Mouse (Mus musculus) central nervous system, embryonic 18 days (tissue): ENCODE results near the gene Zfp955b. TPM values are rescaled to one million over a fixed set of nuclear protein-coding genes. Genes with fewer than 3 reads are reported as not detected.

Experiments used
- polyA plus RNA-seq: library from polyadenylated mRNA; depleted of rRNA; stranded (reverse); fragments of >200 nt; gene quantifications from 2 replicates; pipeline ENCODE4 v1.2.3, GENCODE M21; 2012; rRNA removed

Gene Zfp955b
- 13.2 and 13.4 TPM in 2 replicates for polyA plus RNA-seq

DNA sequence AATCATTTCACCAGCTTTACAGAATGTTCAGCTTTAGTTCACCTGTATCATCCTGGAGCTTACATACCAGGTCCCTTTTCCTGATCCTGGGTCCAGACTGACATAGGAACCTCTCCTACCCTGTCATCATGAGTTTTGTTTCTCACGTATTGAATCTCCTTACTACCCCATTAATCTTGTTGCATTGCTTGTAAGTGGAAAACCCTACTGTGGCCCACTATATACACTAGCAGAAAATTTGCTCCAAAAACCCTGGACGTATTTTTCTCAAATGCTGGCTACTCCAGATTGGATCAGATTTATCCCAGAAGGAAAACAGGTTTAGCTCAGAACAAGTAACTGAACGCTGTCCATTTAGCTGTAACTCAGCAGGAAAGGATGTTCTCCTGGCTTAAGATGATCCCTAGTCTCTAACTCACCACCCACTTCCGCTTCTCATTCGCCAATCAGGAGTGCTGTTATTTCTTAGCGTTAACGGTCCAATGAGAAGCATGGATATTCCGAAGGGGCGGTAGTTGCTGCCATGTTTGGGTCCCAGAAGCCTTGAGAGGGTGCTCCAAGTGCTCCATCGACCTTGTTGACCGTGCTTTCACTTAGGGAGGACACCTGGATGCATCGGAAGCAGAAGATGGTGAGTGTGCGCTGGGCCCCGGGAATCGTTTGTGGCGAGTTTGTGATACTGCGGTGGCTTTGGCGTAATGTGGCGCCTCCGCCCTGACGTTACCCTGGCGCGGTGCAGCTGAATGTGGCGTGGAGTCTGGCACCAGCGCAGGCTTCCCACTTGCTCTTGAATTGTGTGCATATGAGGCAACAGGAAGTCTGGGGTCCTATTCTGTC, at the start of gene Zfp955b:
TSS of gene Zfp955b (plus strand) at position 506 of the 837 bp plus-strand sequence.

DNA sequence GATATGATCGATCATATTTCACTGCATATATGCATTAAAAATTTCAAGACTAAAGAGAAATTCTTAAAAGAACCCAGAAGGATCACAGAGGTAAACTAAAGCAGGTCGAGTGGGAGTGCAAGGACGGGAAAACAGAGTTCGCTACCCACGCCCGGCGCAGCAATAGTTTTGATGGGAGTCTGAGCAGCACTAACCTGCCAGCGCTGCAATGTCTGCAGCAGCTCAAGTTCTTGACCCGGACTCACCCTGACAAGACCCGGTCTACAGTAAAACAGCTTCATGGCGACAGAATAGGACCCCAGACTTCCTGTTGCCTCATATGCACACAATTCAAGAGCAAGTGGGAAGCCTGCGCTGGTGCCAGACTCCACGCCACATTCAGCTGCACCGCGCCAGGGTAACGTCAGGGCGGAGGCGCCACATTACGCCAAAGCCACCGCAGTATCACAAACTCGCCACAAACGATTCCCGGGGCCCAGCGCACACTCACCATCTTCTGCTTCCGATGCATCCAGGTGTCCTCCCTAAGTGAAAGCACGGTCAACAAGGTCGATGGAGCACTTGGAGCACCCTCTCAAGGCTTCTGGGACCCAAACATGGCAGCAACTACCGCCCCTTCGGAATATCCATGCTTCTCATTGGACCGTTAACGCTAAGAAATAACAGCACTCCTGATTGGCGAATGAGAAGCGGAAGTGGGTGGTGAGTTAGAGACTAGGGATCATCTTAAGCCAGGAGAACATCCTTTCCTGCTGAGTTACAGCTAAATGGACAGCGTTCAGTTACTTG, 34.6 kb upstream of the Zfp955b start, which contains the start of gene Zfp955a:
TSS of gene Zfp955a (minus strand) at position 616 of the 789 bp plus-strand sequence.

DNA sequence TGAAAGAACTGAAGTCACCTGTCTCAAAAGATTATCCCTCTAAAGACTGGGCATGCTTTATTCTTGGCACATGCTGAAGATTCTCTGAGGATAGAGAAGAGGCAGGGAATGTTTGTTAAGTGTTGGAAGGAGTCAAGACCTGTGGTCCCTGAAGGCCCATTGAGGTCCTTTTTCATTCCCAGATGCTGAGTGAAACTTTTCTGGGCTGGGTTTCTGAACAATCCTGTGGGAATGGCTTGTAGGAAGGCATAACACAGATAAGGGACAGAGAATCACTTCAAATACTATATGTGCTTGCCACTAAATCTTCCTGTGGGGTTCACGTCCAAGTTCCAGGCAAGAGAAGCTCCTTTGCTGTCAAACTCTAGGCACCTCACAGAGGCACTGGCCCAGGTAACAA, 25.0 kb upstream of the Zfp955b start, which contains the start of gene Olfr63:
TSS of gene Olfr63 (plus strand) at position 301 of the 400 bp plus-strand sequence.

Other genes starting within 250 kb of the Zfp955b start
- not detected in 2 replicates for gene 4921501E09Rik, start 221.5 kb upstream of the Zfp955b start, polyA plus RNA-seq
- 18.3 and 21.0 TPM in 2 replicates for gene Zfp563, start 200.2 kb upstream of the Zfp955b start, polyA plus RNA-seq
- 0.44 and 0.59 TPM in 2 replicates for gene Morc2b, start 149.9 kb upstream of the Zfp955b start, polyA plus RNA-seq
- 0.01 TPM in 1 of 2 replicates, not detected in the other for gene Olfr55, start 121.1 kb upstream of the Zfp955b start, polyA plus RNA-seq
- not detected in 2 replicates for gene Olfr239, start 98.2 kb upstream of the Zfp955b start, polyA plus RNA-seq
- 0.33 and 0.41 TPM in 2 replicates for gene Olfr1564, start 67.9 kb upstream of the Zfp955b start, polyA plus RNA-seq
- 11.1 and 11.7 TPM in 2 replicates for gene Zfp955a, start 34.4 kb upstream of the Zfp955b start, polyA plus RNA-seq
- not detected in 2 replicates for gene Olfr63, start 24.9 kb upstream of the Zfp955b start, polyA plus RNA-seq
- 19.7 and 20.0 TPM in 2 replicates for gene Zfp81, start 69.3 kb downstream of the Zfp955b start, polyA plus RNA-seq
- 10.6 and 11.8 TPM in 2 replicates for gene Zfp101, start 105.1 kb downstream of the Zfp955b start, polyA plus RNA-seq
- gene Actl9, start 143.4 kb downstream of the Zfp955b start, polyA plus RNA-seq, result 0.05 and 0.12 TPM in 2 replicates
- 107 and 118 TPM in 2 replicates for gene Adamts10, start 234.7 kb downstream of the Zfp955b start, polyA plus RNA-seq